Mouse (Mus musculus) liver, embryonic 16.5 days (tissue): ENCODE results near the gene Memo1. TPM values are rescaled to one million over a fixed set of nuclear protein-coding genes. Genes with fewer than 3 reads are reported as not detected.
"Not testable (repeated sequence)": the region's sequence is repeated elsewhere in the genome, so short reads cannot be mapped to it uniquely, and the experiment has no call there.

ENCODE experiments used
- ATAC-seq: fragments of 200-750 bp; cut with Nextera tagmentation; 2 replicates; pipeline ENCODE4 v1.8.0; 2017; ENCODE audit warnings: low read depth, mild to moderate bottlenecking, moderate number of reproducible peaks, moderate library complexity
- H3K27ac ChIP-seq: fragments of 300-500 bp; sonication (generic); 2 replicates; pipeline ENCODE4 v1.5.1; 2014; ENCODE audit warnings: mild to moderate bottlenecking, low read length
- H3K27me3 ChIP-seq: fragments of 300-500 bp; sonication (generic); 2 replicates; pipeline ENCODE4 v1.6.1; 2014; ENCODE audit warnings: low read depth, low read length, mixed read lengths; ENCODE audit not compliant: control insufficient read depth, insufficient read depth
- H3K36me3 ChIP-seq: fragments of 300-500 bp; sonication (generic); 2 replicates; pipeline ENCODE4 v1.6.1; 2014; ENCODE audit warnings: mild to moderate bottlenecking; ENCODE audit not compliant: control insufficient read depth, insufficient read depth
- H3K4me1 ChIP-seq: fragments of 300-500 bp; sonication (generic); 2 replicates; pipeline ENCODE4 v1.6.1; 2014; ENCODE audit warnings: low read depth, low read length, mixed read lengths; ENCODE audit not compliant: control insufficient read depth
- H3K4me2 ChIP-seq: fragments of 300-500 bp; sonication (generic); 2 replicates; pipeline ENCODE4 v1.6.1; 2014; ENCODE audit warnings: low read depth, low read length, mixed read lengths
- H3K4me3 ChIP-seq: fragments of 300-500 bp; sonication (generic); 2 replicates; pipeline ENCODE4 v1.5.1; 2014; ENCODE audit warnings: low read depth, mild to moderate bottlenecking, low read length
- H3K9ac ChIP-seq: fragments of 300-500 bp; sonication (generic); 2 replicates; pipeline ENCODE4 v1.6.1; 2014; ENCODE audit warnings: low read depth, low read length
- H3K9me3 ChIP-seq: fragments of 300-500 bp; sonication (generic); replicated peaks from 2 replicates; pipeline ENCODE4 v1.6.1; 2016; ENCODE audit warnings: low read length; ENCODE audit not compliant: control insufficient read depth
- WGBS: fragments of 180-500 bp; shearing (Covaris S2); extraction: QIAGEN DNeasy Blood & Tissue Kit; methylation state at CpG from one replicate; pipeline ENCODE4 v1.1.7; 2014; ENCODE audit not compliant: insufficient replicate concordance; 5-methylcytosine and 5-hydroxymethylcytosine counted together
- polyA plus RNA-seq: library from polyadenylated mRNA; unstranded; fragments of >200 nt; fragmentation: Nextera tagmentation; extraction: Ambion mirVana; gene quantifications from 2 replicates; pipeline ENCODE4 v1.2.1, GENCODE M21; 2015

The Memo1 gene
- polyA plus RNA-seq, 1 experiment from 2014 or later: 82.5 TPM

DNA sequence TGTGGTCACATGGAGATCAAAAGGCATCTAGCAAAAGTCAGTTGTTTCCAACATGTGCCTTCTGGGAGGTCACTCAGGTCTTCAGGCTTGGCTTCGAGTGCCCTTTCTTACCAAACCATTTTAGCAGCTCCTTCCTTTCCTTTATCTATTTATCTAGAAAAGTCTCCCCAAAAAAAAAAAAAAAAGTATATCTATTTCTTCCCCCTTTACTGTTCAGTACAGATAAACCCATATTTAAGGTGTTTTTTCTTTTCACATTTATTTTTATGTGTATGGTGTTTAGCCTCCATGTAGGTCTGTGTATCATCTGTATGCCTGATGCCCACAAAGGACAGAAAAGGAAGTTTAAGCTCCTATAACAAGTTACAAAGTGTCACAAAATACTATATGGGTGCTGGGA lies 110.6 kb downstream of the Memo1 start:
- no peaks in the 10 kb centered on the region for H3K4me1 ChIP-seq
- H3K9ac ChIP-seq: no peak overlapping the region
- 42% methylated on average over 1 of the region's 1 CpGs for WGBS
- H3K27me3 ChIP-seq: no peaks in the 10 kb centered on the region
- H3K36me3 ChIP-seq: no peaks in the 10 kb centered on the region; the same call in 1 of the 2 replicates
- no peaks in the 10 kb centered on the region for H3K9me3 ChIP-seq
- no peak overlapping the region for H3K4me2 ChIP-seq
- ATAC-seq: no peak
- no peak overlapping the region for H3K4me3 ChIP-seq
- no peak overlapping the region for H3K27ac ChIP-seq

DNA sequence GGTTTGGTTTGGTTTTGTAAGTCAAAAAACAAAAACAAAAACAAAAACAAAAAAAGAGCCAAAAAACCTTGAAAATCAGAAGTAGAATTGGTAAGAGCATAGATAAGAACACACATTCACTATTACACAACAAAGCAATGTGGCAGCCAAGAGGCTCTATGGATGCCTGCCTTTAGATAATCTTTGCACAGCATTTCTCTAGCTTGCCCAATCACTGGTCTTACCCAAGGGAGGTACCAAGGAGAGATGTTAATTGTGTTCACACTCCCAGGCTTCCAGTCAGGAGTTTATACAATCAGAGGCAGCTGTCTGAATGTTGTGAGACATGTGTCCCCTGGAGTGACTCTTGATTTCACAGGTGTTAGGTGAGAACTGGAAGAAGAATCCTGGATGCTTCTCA lies 114.4 kb downstream of the Memo1 start:
- Histone ChIP-seq H3K9me3 (no peaks in the 10 kb centered on the region), H3K4me3 (no peak overlapping the region), H3K36me3 (no peaks in the 10 kb centered on the region), H3K27me3 (no peaks in the 10 kb centered on the region), H3K9ac (no peak overlapping the region), H3K27ac (no peak overlapping the region), H3K4me2 (no peak overlapping the region), H3K4me1 (no peaks in the 10 kb centered on the region)
- ATAC-seq: no peak

DNA sequence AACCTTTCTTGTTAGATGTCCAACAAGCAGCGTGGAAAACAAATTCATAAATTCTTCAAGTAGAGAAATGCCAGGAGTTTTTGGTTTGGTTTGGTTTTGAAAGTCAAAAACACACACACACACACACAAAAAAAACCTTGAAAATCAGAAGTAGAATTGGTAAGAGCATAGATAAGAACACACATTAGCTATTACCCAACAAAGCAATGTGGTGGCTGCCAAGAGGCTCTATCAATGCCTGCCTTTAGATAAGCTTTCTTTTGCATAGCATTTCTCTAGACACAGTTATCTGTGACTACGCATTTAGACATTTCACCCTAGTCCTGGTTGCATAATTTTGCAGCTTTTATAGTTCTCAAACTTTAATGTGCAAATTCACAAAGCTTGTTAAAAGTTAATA lies 115.7 kb downstream of the Memo1 start:
- H3K4me2 ChIP-seq, H3K27ac ChIP-seq, ATAC-seq, H3K4me3 ChIP-seq, H3K36me3 ChIP-seq, H3K9me3 ChIP-seq, H3K27me3 ChIP-seq, H3K4me1 ChIP-seq, H3K9ac ChIP-seq: not testable (repeated sequence)
- WGBS: 55% methylated on average over 2 of the region's 2 CpGs

DNA sequence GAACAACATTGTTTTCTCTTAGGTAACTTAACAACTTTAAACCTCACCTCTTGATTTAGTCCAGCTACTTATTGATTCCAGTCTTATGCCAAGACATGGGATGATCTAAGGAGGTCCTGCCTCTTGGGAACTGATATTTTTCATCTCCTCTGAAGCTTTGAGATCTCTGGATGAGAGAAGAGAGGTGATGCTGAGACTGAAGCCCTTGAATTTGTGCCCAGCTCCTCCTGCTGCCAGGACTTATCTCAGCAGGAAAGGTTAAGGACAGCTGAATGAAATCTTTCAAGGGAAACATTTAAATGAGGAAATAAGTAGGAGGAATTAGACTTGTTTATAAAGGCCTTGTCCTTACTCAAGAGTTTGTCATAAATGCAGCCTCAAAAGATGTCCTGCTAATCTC lies 121.6 kb downstream of the Memo1 start:
- Histone ChIP-seq H3K27me3 (no peaks in the 10 kb centered on the region), H3K27ac (no peak overlapping the region), H3K4me3 (no peak overlapping the region), H3K9ac (no peak overlapping the region), H3K9me3 (no peaks in the 10 kb centered on the region), H3K36me3 (no peaks in the 10 kb centered on the region), H3K4me2 (no peak overlapping the region), H3K4me1 (no peaks in the 10 kb centered on the region)
- no peak for ATAC-seq

DNA sequence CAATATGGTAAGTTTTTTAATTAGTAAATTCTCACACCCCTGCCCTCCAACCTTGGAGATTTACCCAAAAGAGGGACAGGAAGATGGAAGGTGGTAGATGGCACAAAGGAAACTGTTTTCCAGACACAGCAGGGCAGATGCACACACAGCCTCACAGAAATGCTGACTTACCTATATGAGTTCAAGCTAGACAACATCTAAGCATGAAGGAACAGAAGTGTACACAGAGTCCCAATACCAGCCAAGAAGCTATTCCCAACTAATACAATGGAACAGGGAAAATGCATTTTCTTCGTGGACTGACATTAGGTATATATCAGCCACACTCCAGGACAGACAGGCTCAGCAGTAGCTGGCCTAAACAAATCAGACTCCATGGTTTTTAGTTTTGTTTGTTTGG lies 122.5 kb downstream of the Memo1 start:
- no peak for ATAC-seq
- Histone ChIP-seq H3K27me3 (no peaks in the 10 kb centered on the region), H3K4me3 (no peak overlapping the region), H3K36me3 (no peaks in the 10 kb centered on the region), H3K9ac (no peak overlapping the region), H3K27ac (no peak overlapping the region), H3K4me1 (no peaks in the 10 kb centered on the region), H3K4me2 (no peak overlapping the region), H3K9me3 (no peaks in the 10 kb centered on the region)
- WGBS: 61% methylated on average over 1 of the region's 1 CpGs

DNA sequence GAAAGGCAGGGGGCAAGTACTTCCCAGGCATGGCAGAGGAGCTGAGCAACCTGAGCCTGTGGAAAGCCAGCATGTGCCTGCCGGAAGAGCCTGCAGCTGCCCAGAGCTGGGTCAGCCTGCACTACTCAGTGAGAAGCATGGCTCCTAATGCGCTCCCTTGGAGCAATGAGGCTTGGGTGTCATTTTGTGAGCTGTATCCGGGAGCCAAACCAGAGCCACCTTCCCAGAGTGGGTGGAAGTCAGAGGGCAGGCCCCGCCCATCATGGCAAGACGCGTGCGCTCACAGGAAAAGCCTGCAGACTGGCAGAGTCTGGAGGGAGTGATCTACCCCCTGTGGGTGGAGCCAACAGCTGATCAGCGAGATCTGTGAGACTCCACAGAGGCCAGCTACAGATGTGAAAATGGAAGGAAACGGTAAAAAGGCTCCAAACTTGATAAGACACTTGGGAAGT lies 135.9 kb downstream of the Memo1 start:
- H3K9me3 ChIP-seq: no peaks in the 10 kb centered on the region
- no peaks in the 10 kb centered on the region for H3K36me3 ChIP-seq
- peaks cover 4% of the 10 kb centered on the region; the same call in 1 of the 2 replicates for H3K4me1 ChIP-seq
- H3K27ac ChIP-seq: no peak overlapping the region
- peak overlapping the region; percentile 53 for H3K4me3 ChIP-seq
- H3K4me2 ChIP-seq: peak overlapping the region; percentile 76
- peak; percentile 96 for ATAC-seq
- H3K9ac ChIP-seq: peak overlapping the region; percentile 51
- H3K27me3 ChIP-seq: no peaks in the 10 kb centered on the region
- 1% methylated on average over 9 of the region's 9 CpGs for WGBS

GRCm38 (mm10) chr17:74158161-74158560 lies 137.2 kb downstream of the Memo1 start:
- no peak for ATAC-seq
- Histone ChIP-seq H3K4me2 (no peak overlapping the region), H3K36me3 (no peaks in the 10 kb centered on the region), H3K4me3 (no peak overlapping the region), H3K27me3 (no peaks in the 10 kb centered on the region), H3K9me3 (no peaks in the 10 kb centered on the region), H3K27ac (no peak overlapping the region), H3K4me1 (peaks cover 4% of the 10 kb centered on the region; the same call in 1 of the 2 replicates), H3K9ac (no peak overlapping the region)
- 69% methylated on average over 3 of the region's 3 CpGs for WGBS

Other genes with a start within 250 kb of the Memo1 start
- 0.05 TPM in 1 of 2 replicates, not detected in the other for gene Srd5a2, start 247.6 kb downstream of the Memo1 start, polyA plus RNA-seq
- gene Dpy30, start 28.4 kb upstream of the Memo1 start, polyA plus RNA-seq: 91.7 and 107 TPM in 2 replicates
- gene Spast, start 43.5 kb upstream of the Memo1 start, polyA plus RNA-seq: 4.2 and 4.3 TPM in 2 replicates
- gene Slc30a6, start 100.1 kb upstream of the Memo1 start, polyA plus RNA-seq: 16.3 and 16.6 TPM in 2 replicates
- 0.36 and 0.44 TPM in 2 replicates for gene Nlrc4, start 163.6 kb upstream of the Memo1 start, polyA plus RNA-seq
- gene Yipf4, start 194.0 kb upstream of the Memo1 start, polyA plus RNA-seq: 72.0 and 72.5 TPM in 2 replicates
- 24.4 and 28.5 TPM in 2 replicates for gene Birc6, start 232.8 kb upstream of the Memo1 start, polyA plus RNA-seq